Mouse (Mus musculus) bone marrow macrophage, adult 2 months (primary cell): ENCODE measurements at regions not wholly inside any gene's neighbourhood (a gene's known extent, or its start where the extent isn't known, plus 50 kb on each side); places are given as distances from the start of the nearest gene placed in this dataset.

Experiments used
- H3K27ac ChIP-seq: 2 replicates; pipeline ENCODE4 v1.5.1; 2012; ENCODE audit warnings: low read depth, low read length; ENCODE audit not compliant: insufficient read depth
- H3K4me1 ChIP-seq: 2 replicates; pipeline ENCODE4 v1.6.1; 2012; ENCODE audit warnings: low read length; ENCODE audit not compliant: control insufficient read depth, insufficient read depth
- H3K4me3 ChIP-seq: 2 replicates; pipeline ENCODE4 v1.5.1; 2012; ENCODE audit warnings: mild to moderate bottlenecking, low read length, moderate library complexity; ENCODE audit not compliant: insufficient read depth
- CTCF ChIP-seq: IDR thresholded peaks from 2 replicates; pipeline ENCODE4 v1.5.1; 2012; ENCODE audit warnings: low read depth, mild to moderate bottlenecking, low read length, moderate library complexity
- POLR2A ChIP-seq: IDR thresholded peaks from 2 replicates; pipeline ENCODE4 v1.6.1; 2012; ENCODE audit warnings: mild to moderate bottlenecking, low read depth, low read length, borderline replicate concordance

DNA sequence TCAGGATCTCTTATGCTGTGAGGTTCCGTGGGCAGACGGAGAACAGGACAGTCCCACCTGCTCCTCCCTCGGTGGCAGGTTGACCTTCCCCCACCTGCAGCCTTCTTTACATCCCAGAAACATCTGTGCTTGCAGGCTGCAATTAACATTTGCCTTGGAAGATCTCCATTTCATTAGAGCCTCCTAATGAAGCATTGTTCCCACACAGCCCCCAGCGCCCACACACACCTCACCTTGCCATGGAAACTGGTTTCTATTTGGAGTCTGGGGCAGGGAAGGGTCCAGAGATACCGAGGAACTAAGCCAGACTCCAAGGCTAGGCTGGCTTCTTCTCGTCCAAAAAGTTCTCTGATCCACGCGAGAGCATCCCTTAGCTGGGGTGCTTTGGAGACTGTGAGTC is 56.6 kb upstream of the Rpl38 start:
- no peaks in the 10 kb centered on the region for H3K4me1 ChIP-seq
- H3K4me3 ChIP-seq, result no peak overlapping the region
- TF ChIP-seq POLR2A (no peak), CTCF (no peak)
- no peak overlapping the region for H3K27ac ChIP-seq

- TF ChIP-seq CTCF (no peak), POLR2A (no peak)
- Histone ChIP-seq H3K27ac (no peak overlapping the region), H3K4me3 (no peak overlapping the region), H3K4me1 (no peaks in the 10 kb centered on the region)
Observed at GRCm38 (mm10) chr11:114608009-114608408, 60.3 kb upstream of the Rpl38 start.

GRCm38 (mm10) chr11:114603108-114603507 is 65.2 kb upstream of the Rpl38 start:
- Histone ChIP-seq H3K4me1 (no peaks in the 10 kb centered on the region), H3K27ac (no peak overlapping the region), H3K4me3 (no peak overlapping the region)
- TF ChIP-seq CTCF (no peak), POLR2A (no peak)

DNA sequence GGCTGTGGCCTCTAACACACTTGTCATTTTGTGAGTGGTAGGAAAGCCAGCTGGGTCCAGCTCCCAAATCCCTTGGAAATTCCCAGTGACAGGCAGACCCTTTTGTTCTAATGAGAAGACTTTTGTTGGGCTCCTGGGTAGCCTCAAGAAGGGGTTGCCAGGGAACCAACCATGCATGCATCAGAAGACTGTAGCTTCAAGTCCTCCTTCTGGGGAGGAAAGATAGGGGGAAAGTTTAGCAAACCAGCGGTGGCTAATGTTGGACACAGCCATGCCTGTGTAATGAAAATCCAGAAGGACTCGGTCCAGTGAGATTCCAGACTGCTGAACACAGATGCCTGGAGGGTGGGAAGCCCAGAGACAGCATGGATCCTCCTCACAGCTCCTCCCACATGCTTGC is 71.1 kb upstream of the Rpl38 start:
- Histone ChIP-seq H3K4me3 (no peak overlapping the region), H3K27ac (no peak overlapping the region), H3K4me1 (no peaks in the 10 kb centered on the region)
- TF ChIP-seq POLR2A (no peak), CTCF (no peak)

- H3K27ac ChIP-seq, result no peak overlapping the region
- H3K4me3 ChIP-seq, result no peak overlapping the region
- H3K4me1 ChIP-seq, result no peaks in the 10 kb centered on the region
- TF ChIP-seq CTCF (no peak), POLR2A (no peak)
Observed at GRCm38 (mm10) chr11:114592961-114593360, 75.4 kb upstream of the Rpl38 start.

GRCm38 (mm10) chr11:114588554-114588953 is 79.8 kb upstream of the Rpl38 start:
- TF ChIP-seq POLR2A (no peak), CTCF (no peak)
- Histone ChIP-seq H3K4me3 (no peak overlapping the region), H3K4me1 (no peaks in the 10 kb centered on the region), H3K27ac (no peak overlapping the region)

DNA sequence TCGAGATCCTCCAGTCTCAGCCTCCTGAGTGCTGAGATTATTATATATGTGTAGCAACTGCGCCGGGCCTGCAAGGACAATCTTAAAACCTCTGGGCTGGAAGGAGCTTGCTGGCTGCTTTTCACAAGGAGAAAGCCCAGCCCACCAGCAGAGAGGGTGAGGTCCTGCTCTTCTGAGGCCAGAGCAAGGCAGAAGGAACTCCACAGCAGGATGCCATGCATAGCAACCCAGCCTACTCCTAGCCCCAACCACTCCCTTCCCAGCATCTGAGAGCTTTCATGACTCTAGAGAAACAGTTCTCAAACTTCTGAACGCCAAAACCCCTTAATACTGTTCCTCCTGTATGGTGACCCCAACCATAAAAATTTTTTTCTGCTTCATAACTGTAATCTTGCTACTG is 80.3 kb upstream of the Rpl38 start:
- H3K27ac ChIP-seq, result no peak overlapping the region
- TF ChIP-seq POLR2A (no peak), CTCF (no peak)
- H3K4me3 ChIP-seq, result no peak overlapping the region
- no peaks in the 10 kb centered on the region for H3K4me1 ChIP-seq

DNA sequence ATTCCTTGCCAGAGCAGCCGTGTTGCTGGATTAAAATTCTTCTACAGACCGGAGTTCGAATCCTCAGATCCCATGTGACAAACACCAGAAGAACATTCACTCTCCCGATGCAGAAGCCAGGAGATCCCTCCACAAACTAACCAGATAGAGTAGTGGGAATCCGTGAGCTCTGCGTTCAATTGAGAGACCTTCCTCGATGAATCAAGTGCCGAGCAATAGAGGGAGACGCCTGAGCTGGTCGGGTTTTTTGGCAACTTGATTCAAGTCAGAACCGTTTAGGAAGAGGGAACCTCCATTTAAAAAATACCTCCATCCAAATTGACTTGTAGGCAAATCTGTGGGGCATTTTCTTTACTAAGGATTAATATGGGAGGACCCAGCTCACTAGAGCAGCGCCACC is 81.9 kb upstream of the Rpl38 start:
- no peak overlapping the region for H3K27ac ChIP-seq
- no peak overlapping the region for H3K4me3 ChIP-seq
- no peak for TF ChIP-seq CTCF
- TF ChIP-seq POLR2A, result no peak
- no peaks in the 10 kb centered on the region for H3K4me1 ChIP-seq

GRCm38 (mm10) chr11:114584804-114585203 is 83.5 kb upstream of the Rpl38 start:
- H3K4me1 ChIP-seq, result no peaks in the 10 kb centered on the region
- TF ChIP-seq POLR2A (no peak), CTCF (no peak)
- no peak overlapping the region for H3K4me3 ChIP-seq
- no peak overlapping the region for H3K27ac ChIP-seq

GRCm38 (mm10) chr11:114584146-114584545 is 84.2 kb upstream of the Rpl38 start:
- H3K4me3 ChIP-seq, result no peak overlapping the region
- TF ChIP-seq CTCF (no peak), POLR2A (no peak)
- no peak overlapping the region for H3K27ac ChIP-seq

GRCm38 (mm10) chr11:114579986-114580385 is 88.3 kb upstream of the Rpl38 start:
- no peaks in the 10 kb centered on the region for H3K4me1 ChIP-seq
- no peak overlapping the region for H3K27ac ChIP-seq
- TF ChIP-seq CTCF (no peak), POLR2A (no peak)
- no peak overlapping the region for H3K4me3 ChIP-seq

More at GRCm38 (mm10) chr11:114584146-114584545, 84.2 kb upstream of the Rpl38 start:
- H3K4me1 ChIP-seq, result no peaks in the 10 kb centered on the region
